Mouse (Mus musculus): ENCODE results near the gene Cmpk2.
"Not testable (repeated sequence)": the region's sequence is repeated elsewhere in the genome, so short reads cannot be mapped to it uniquely, and the experiment has no call there.

Cmpk2 gene

GRCm38 (mm10) chr12:26469098-26470041 is at the start of gene Cmpk2:
TSS of gene Cmpk2 (plus strand) at chr12:26469204.
- DNase-seq, result peak; percentile 90

- no peak for DNase-seq
These were observed 44.2 kb upstream of the Cmpk2 start for GRCm38 (mm10) chr12:26424841-26425240.

- DNase-seq, result not testable (repeated sequence)
These were observed 40.2 kb upstream of the Cmpk2 start for GRCm38 (mm10) chr12:26428771-26429170.

- DNase-seq, result no peak
These were observed 32.7 kb upstream of the Cmpk2 start for GRCm38 (mm10) chr12:26436334-26436733.

GRCm38 (mm10) chr12:26437950-26438349 is 31.1 kb upstream of the Cmpk2 start:
- no peak for DNase-seq

- DNase-seq, result no peak
These were observed 29.6 kb upstream of the Cmpk2 start for GRCm38 (mm10) chr12:26439366-26439765.

- DNase-seq, result peak; percentile 30
These were observed 24.9 kb upstream of the Cmpk2 start for GRCm38 (mm10) chr12:26444054-26444453.

- DNase-seq, result no peak
These were observed 24.5 kb upstream of the Cmpk2 start for GRCm38 (mm10) chr12:26444511-26444910.

- no peak for DNase-seq
These were observed 22.5 kb upstream of the Cmpk2 start for GRCm38 (mm10) chr12:26446377-26447045.

GRCm38 (mm10) chr12:26449483-26449882 is 19.5 kb upstream of the Cmpk2 start:
- DNase-seq, result no peak

GRCm38 (mm10) chr12:26451150-26451549 is 17.9 kb upstream of the Cmpk2 start:
- no peak for DNase-seq

- DNase-seq, result no peak
These were observed 16.1 kb upstream of the Cmpk2 start for GRCm38 (mm10) chr12:26452951-26453350.

GRCm38 (mm10) chr12:26454682-26455081 is 14.3 kb upstream of the Cmpk2 start:
- no peak for DNase-seq

- DNase-seq, result peak; percentile 7
These were observed 12.8 kb upstream of the Cmpk2 start, which contains the start of gene Rsad2 for GRCm38 (mm10) chr12:26456028-26456698. TSS of gene Rsad2 (minus strand) at chr12:26456452.

GRCm38 (mm10) chr12:26460091-26460490 is 8.9 kb upstream of the Cmpk2 start:
- no peak for DNase-seq

GRCm38 (mm10) chr12:26465600-26465999 is 3.4 kb upstream of the Cmpk2 start:
- DNase-seq, result no peak

GRCm38 (mm10) chr12:26470042-26470409 is 1.0 kb downstream of the Cmpk2 start:
- no peak for DNase-seq

GRCm38 (mm10) chr12:26471376-26471775 is 2.4 kb downstream of the Cmpk2 start:
- no peak for DNase-seq

GRCm38 (mm10) chr12:26472770-26473481 is 3.9 kb downstream of the Cmpk2 start:
- DNase-seq, result no peak

- no peak for DNase-seq
These were observed 4.7 kb downstream of the Cmpk2 start for GRCm38 (mm10) chr12:26473746-26474145.

GRCm38 (mm10) chr12:26477198-26477597 is 8.2 kb downstream of the Cmpk2 start:
- DNase-seq, result no peak

GRCm38 (mm10) chr12:26478196-26479004 is 9.4 kb downstream of the Cmpk2 start:
- DNase-seq, result no peak
